Mouse (Mus musculus) kidney, postnatal 0 days (tissue): Measurements from ENCODE around the gene Ovol3. TPM values are rescaled to one million over a fixed set of nuclear protein-coding genes. Genes with fewer than 3 reads are reported as not detected.

Experiments
- ATAC-seq: fragments of 200-750 bp; cut with Nextera tagmentation; replicated peaks from 2 replicates; pipeline ENCODE4 v1.8.0; 2017; ENCODE audit warnings: low read depth, moderate number of reproducible peaks, moderate TSS enrichment, moderate library complexity; ENCODE audit not compliant: low FRiP score
- DNase-seq: peaks from one replicate; pipeline ENCODE4 v3.0.0-alpha.2; 2016; ENCODE audit warnings: low spot score
- H3K27ac ChIP-seq: fragments of 300-500 bp; sonication (generic); 2 replicates; pipeline ENCODE4 v1.5.1; 2014; ENCODE audit warnings: mild to moderate bottlenecking
- H3K27me3 ChIP-seq: fragments of 300-500 bp; sonication (generic); 2 replicates; pipeline ENCODE4 v1.6.1; 2014; ENCODE audit warnings: low read length, mixed read lengths; ENCODE audit not compliant: insufficient read depth
- H3K36me3 ChIP-seq: fragments of 300-500 bp; sonication (generic); 2 replicates; pipeline ENCODE4 v1.6.1; 2014; ENCODE audit warnings: low read length, mixed read lengths; ENCODE audit not compliant: insufficient read depth
- H3K4me1 ChIP-seq: fragments of 300-500 bp; sonication (generic); replicated peaks from 2 replicates; pipeline ENCODE4 v1.6.1; 2014; ENCODE audit warnings: antibody characterized with exemption, low read length, mixed read lengths; ENCODE audit not compliant: insufficient read depth
- H3K4me2 ChIP-seq: fragments of 300-500 bp; sonication (generic); 2 replicates; pipeline ENCODE4 v1.6.1; 2014; ENCODE audit warnings: mild to moderate bottlenecking, low read length, moderate library complexity, mixed read lengths
- H3K4me3 ChIP-seq: fragments of 300-500 bp; sonication (generic); replicated peaks from 2 replicates; pipeline ENCODE4 v1.5.1; 2014; ENCODE audit warnings: low read depth, low read length
- H3K9ac ChIP-seq: fragments of 300-500 bp; sonication (generic); 2 replicates; pipeline ENCODE4 v1.6.1; 2014; ENCODE audit warnings: low read depth, low read length
- H3K9me3 ChIP-seq: fragments of 300-500 bp; sonication (generic); replicated peaks from 2 replicates; pipeline ENCODE4 v1.6.1; 2016; ENCODE audit warnings: low read length, inconsistent platforms, mixed read lengths
- CTCF ChIP-seq: IDR thresholded peaks from 2 replicates; pipeline ENCODE4 v1.5.1; 2016; ENCODE audit warnings: antibody characterized with exemption, low read depth, mild to moderate bottlenecking, moderate library complexity
- WGBS: fragments of 180-500 bp; shearing (Covaris S2); extraction: QIAGEN DNeasy Blood & Tissue Kit; methylation state at CpG from one replicate; pipeline ENCODE4 v1.1.7; 2014; 5-methylcytosine and 5-hydroxymethylcytosine counted together
- polyA plus RNA-seq: library from polyadenylated mRNA; unstranded; fragments of >200 nt; fragmentation: Nextera tagmentation; extraction: Ambion mirVana; gene quantifications from 2 replicates; pipeline ENCODE4 v1.2.1, GENCODE M21; 2015

The Ovol3 gene
- not detected in 2 replicates for polyA plus RNA-seq

DNA sequence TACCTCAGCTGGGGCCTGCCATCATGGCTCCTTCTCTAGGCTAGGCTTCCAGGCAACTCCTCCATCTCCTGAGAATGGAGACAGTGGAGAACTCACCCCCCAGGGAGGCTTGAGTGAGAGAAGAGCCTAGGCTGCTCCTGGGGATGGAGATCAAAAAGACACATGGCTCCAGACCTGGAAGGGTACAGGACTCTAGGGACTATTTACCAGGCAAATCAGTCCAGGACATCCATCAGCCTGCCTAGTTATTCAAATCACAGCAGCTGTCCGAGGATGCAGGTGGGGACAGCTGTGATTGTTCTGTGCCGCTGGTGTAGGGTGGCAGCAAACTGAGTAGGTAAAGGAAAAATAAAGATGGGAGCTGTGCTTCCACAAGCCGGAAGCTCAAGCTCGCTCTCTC is at the start of gene Ovol3:
Ovol3 (minus strand) TSS at position 101 of the 400 bp plus-strand sequence.
- Histone ChIP-seq H3K9ac (no peak within 1 kb of the TSS), H3K9me3 (no peaks in the 10 kb centered on the region), H3K4me2 (no peak within 1 kb of the TSS), H3K27ac (no peak within 1 kb of the TSS), H3K27me3 (no peaks in the 10 kb centered on the region), H3K4me3 (no peak within 1 kb of the TSS), H3K36me3 (0 out of 2 replicates have a peak, but pooled peaks cover 4% of the 10 kb centered on the region), H3K4me1 (peaks cover 10% of the 10 kb centered on the region)
- WGBS = 84% methylated on average over 4 of the region's 4 CpGs
- ATAC-seq (no peak), DNase-seq (no peak)
- no peak for TF ChIP-seq CTCF

DNA sequence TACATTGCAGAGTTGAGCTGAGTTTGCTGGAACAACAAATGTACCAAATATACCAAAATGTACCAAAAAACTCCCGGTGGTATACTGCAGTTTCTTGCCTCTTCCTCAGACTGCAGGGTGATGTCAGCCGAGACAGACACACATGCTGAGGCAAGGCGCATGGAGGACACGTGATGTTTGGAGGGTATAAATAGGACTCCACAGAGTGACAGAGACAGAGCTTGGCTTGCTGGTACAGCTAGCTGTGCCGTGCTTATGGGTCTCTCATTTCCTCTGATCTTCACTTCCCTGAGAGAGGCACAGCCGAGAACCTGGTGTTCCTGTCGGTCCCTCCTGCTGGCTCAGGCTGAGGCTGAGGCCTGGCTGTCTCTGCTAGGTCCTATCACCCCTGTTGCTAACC is 47.2 kb upstream of the Ovol3 start:
- Histone ChIP-seq H3K9ac (no peak overlapping the region), H3K27me3 (no peaks in the 10 kb centered on the region), H3K4me1 (no peaks in the 10 kb centered on the region), H3K27ac (no peak overlapping the region), H3K4me2 (no peak overlapping the region), H3K4me3 (no peak overlapping the region), H3K36me3 (no peaks in the 10 kb centered on the region), H3K9me3 (no peaks in the 10 kb centered on the region)
- WGBS = 76% methylated on average over 7 of the region's 7 CpGs
- ATAC-seq = no peak
- TF ChIP-seq CTCF = no peak
- no peak for DNase-seq

DNA sequence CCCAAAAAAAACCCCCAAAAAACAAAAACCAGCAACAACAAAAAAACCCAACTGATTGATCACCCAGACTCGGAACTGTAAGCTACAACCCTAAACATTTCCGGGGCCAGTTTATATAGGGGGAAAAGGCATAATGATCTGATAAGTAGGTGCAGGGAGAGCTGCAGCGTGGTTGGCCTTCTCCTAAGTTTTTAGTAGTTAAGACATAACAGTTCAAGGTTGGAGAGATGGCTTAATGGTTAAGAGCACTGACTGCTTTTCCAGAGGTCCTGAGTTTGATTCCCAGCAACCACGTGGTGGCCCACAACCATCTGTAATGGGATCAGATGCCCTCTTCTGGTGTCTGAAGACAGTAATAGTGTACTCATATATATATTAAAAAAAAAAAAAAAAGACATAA is 46.0 kb upstream of the Ovol3 start:
- WGBS = 78% methylated on average over 4 of the region's 4 CpGs
- DNase-seq (no peak), ATAC-seq (no peak)
- TF ChIP-seq CTCF = no peak
- Histone ChIP-seq H3K4me2 (no peak overlapping the region), H3K9me3 (no peaks in the 10 kb centered on the region), H3K9ac (no peak overlapping the region), H3K36me3 (no peaks in the 10 kb centered on the region), H3K4me3 (no peak overlapping the region), H3K27me3 (no peaks in the 10 kb centered on the region), H3K4me1 (no peaks in the 10 kb centered on the region), H3K27ac (no peak overlapping the region; the same call in 1 of the 2 replicates)

DNA sequence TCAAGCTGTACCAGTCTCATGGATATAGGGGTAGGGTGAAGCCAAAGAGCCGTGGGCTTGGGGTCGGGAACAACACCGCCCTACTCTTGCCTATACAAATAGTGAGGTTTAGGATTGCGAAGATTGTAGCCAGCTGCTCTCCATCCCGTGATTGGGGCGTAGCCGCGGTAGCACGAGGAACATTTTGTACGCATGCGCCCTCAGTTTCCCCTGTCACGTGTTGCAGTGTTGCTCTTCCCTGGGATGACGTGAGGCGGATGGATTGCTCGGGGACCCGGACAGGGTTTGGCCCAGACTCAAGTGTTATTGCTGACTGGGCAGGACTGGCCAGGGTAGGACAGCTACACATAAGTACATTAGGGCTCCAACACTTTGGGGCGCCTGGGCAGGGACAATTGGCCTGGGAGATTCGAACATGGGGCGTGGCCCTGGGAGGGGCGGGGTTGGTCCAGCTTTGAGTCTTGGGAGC is 45.2 kb upstream of the Ovol3 start:
- WGBS = under 1% methylated on average over 20 of the region's 20 CpGs
- H3K27ac ChIP-seq = peak overlapping the region; percentile 91
- no peaks in the 10 kb centered on the region for H3K4me1 ChIP-seq
- no peaks in the 10 kb centered on the region for H3K27me3 ChIP-seq
- H3K4me2 ChIP-seq = peak overlapping the region; percentile 92
- peak overlapping the region; percentile 87 for H3K4me3 ChIP-seq
- no peaks in the 10 kb centered on the region for H3K9me3 ChIP-seq
- peak; percentile 87 for ATAC-seq
- peak overlapping the region; percentile 8; the same call in 1 of the 2 replicates for H3K9ac ChIP-seq
- no peak for TF ChIP-seq CTCF
- peak; percentile 99 for DNase-seq
- no peaks in the 10 kb centered on the region for H3K36me3 ChIP-seq

DNA sequence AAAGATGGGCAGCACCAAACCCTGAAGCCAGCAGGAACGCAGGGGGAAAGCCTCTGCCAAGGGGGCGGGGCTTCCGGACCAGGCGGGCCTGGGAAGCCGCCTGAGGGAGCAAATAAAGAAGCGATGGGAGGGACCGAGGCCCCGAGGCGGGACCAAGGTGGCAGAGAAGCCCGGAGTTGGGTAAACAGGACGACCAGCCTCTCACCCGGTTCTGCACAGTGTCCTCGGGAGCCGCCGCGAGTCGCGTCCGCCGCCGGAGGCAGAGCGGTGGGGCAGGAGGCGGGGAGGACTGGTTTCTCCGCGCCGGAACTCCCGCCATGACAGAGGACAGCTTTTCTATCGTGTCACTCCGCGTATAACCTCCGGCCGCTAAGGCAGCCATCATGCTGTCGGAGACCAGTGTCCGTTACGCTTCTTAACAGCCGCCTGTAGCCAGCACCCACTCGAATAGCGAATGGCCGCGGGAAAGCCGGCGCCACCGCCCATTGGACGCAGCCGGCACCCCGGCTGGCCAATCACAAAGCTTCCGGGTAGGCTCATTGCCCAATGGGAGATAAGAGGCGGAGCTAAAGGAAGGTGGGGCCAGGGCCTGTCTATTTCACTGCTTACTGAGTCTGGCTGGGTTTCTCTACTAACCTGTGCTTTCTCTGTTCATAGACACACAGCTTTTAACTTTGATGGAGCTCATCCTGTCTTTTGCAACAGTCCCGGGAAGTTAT is 44.6 kb upstream of the Ovol3 start, which contains the start of the genes Thap8 and Wdr62:
Thap8 (plus strand) TSS at position 144 of the 719 bp plus-strand sequence.
Wdr62 (minus strand) TSS at position 469 of the 719 bp plus-strand sequence.
- peak within 1 kb of the TSS; percentile 87 for H3K4me3 ChIP-seq

DNA sequence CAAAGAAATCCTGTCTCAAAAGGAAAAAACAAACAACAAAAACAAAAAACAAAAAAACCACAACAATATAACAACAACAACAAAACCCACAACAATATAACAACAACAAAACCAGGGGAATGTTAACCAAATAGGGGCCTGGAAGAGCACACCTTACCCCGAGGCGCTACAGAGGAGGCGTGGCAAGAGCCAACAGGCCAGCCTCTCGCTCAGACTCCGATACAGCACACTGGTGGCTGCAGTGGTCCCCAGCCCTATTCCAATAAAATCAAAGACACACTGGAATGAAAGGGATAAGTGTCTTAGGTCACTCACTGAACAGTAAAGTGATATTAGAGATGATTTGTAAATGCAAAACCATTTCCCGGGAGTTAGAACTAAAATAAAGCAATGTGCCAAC is 44.0 kb upstream of the Ovol3 start:
- peak overlapping the region; percentile 87 for H3K4me3 ChIP-seq
- WGBS = under 1% methylated on average over 6 of the region's 6 CpGs
- TF ChIP-seq CTCF = no peak
- peak overlapping the region; percentile 91 for H3K27ac ChIP-seq
- H3K4me2 ChIP-seq = peak overlapping the region; percentile 92
- H3K9ac ChIP-seq = 0 out of 2 replicates have a peak overlapping the region, but pooled peaks have one; percentile 65
- DNase-seq (no peak), ATAC-seq (no peak)
- H3K27me3 ChIP-seq = no peaks in the 10 kb centered on the region
- H3K9me3 ChIP-seq = no peaks in the 10 kb centered on the region
- H3K4me1 ChIP-seq = no peaks in the 10 kb centered on the region
- no peaks in the 10 kb centered on the region for H3K36me3 ChIP-seq

More for the DNA sequence above, 44.6 kb upstream of the Ovol3 start, which contains the start of the genes Thap8 and Wdr62:
- ATAC-seq = peak; percentile 94
- Histone ChIP-seq H3K9ac (peak within 1 kb of the TSS; percentile 65), H3K4me1 (no peaks in the 10 kb centered on the region), H3K9me3 (no peaks in the 10 kb centered on the region), H3K27ac (peak within 1 kb of the TSS; percentile 91), H3K4me2 (peak within 1 kb of the TSS; percentile 92), H3K27me3 (no peaks in the 10 kb centered on the region), H3K36me3 (no peaks in the 10 kb centered on the region)
- WGBS = under 1% methylated on average over 49 of the region's 49 CpGs
- peak; percentile 98 for DNase-seq
- TF ChIP-seq CTCF = no peak
